Mouse (Mus musculus) adrenal gland, adult 2 months (tissue): Measurements from ENCODE around the gene Mfsd12. TPM values are rescaled to one million over a fixed set of nuclear protein-coding genes. Genes with fewer than 3 reads are reported as not detected.

Experiments
- DNase-seq: peaks from one replicate; pipeline ENCODE4 v3.0.0; 2021
- polyA plus RNA-seq: library from polyadenylated mRNA; depleted of rRNA; stranded (reverse); fragments of >200 nt; gene quantifications from 2 replicates; pipeline ENCODE4 v1.2.3, GENCODE M21; 2012
- total RNA-seq, 2 experiments: library from RNA; stranded (reverse); gene quantifications; 2 replicates each; pipeline ENCODE4 v1.2.3; 2021

The Mfsd12 gene
- total and polyA plus RNA-seq, 3 experiments = 15.3 to 69.3 (median 16.5) TPM

- DNase-seq = peak; percentile 75
Observed at GRCm38 (mm10) chr10:81401521-81402226, 44.4 kb downstream of the Mfsd12 start.

- DNase-seq = no peak
Observed at GRCm38 (mm10) chr10:81402227-81402765, 45.0 kb downstream of the Mfsd12 start.

GRCm38 (mm10) chr10:81403511-81403910, 46.2 kb downstream of the Mfsd12 start:
- no peak for DNase-seq

- no peak for DNase-seq
Observed at GRCm38 (mm10) chr10:81404082-81404481, 46.8 kb downstream of the Mfsd12 start.

- peak; percentile 59 for DNase-seq
Observed at GRCm38 (mm10) chr10:81404720-81405119, 47.4 kb downstream of the Mfsd12 start.

- no peak for DNase-seq
Observed at GRCm38 (mm10) chr10:81405588-81406201, 48.4 kb downstream of the Mfsd12 start.

GRCm38 (mm10) chr10:81406504-81407440, 49.5 kb downstream of the Mfsd12 start:
- peak; percentile 30 for DNase-seq

- peak; percentile 95 for DNase-seq
Observed at GRCm38 (mm10) chr10:81407539-81408423, 50.5 kb downstream of the Mfsd12 start.

- no peak for DNase-seq
Observed at GRCm38 (mm10) chr10:81408424-81408729, 51.1 kb downstream of the Mfsd12 start.

- DNase-seq = peak; percentile 91
Observed at GRCm38 (mm10) chr10:81408871-81409291, 51.6 kb downstream of the Mfsd12 start.

GRCm38 (mm10) chr10:81409330-81409729, 52.0 kb downstream of the Mfsd12 start:
- no peak for DNase-seq

GRCm38 (mm10) chr10:81410350-81410749, 53.1 kb downstream of the Mfsd12 start:
- peak; percentile 39 for DNase-seq

GRCm38 (mm10) chr10:81410981-81411380, 53.7 kb downstream of the Mfsd12 start:
- peak; percentile 70 for DNase-seq

- DNase-seq = peak; percentile 85
Observed at GRCm38 (mm10) chr10:81411471-81412400, 54.4 kb downstream of the Mfsd12 start.

GRCm38 (mm10) chr10:81412586-81413309, 55.5 kb downstream of the Mfsd12 start:
- no peak for DNase-seq

GRCm38 (mm10) chr10:81413310-81414261, 56.3 kb downstream of the Mfsd12 start:
- peak; percentile 90 for DNase-seq

- DNase-seq = no peak
Observed at GRCm38 (mm10) chr10:81414682-81415081, 57.4 kb downstream of the Mfsd12 start.

- no peak for DNase-seq
Observed at GRCm38 (mm10) chr10:81415146-81415545, 57.9 kb downstream of the Mfsd12 start.
